Mouse (Mus musculus) embryonic facial prominence, embryonic 13.5 days (tissue): ENCODE data around the gene Cyp4f17. TPM values are rescaled to one million over a fixed set of nuclear protein-coding genes. Genes with fewer than 3 reads are reported as not detected.
"Not testable (repeated sequence)": the region's sequence is repeated elsewhere in the genome, so short reads cannot be mapped to it uniquely, and the experiment has no call there.

Experiments
- ATAC-seq: fragments of 200-750 bp; cut with Nextera tagmentation; 2 replicates; pipeline ENCODE4 v1.8.0; 2017; ENCODE audit warnings: low read depth; ENCODE audit not compliant: insufficient number of reproducible peaks, insufficient read depth, low FRiP score, low TSS enrichment
- H3K27ac ChIP-seq: fragments of 300-500 bp; sonication (generic); 2 replicates; pipeline ENCODE4 v1.5.1; 2015; ENCODE audit warnings: moderate library complexity, mild to moderate bottlenecking, inconsistent platforms
- H3K27me3 ChIP-seq: fragments of 300-500 bp; sonication (generic); 2 replicates; pipeline ENCODE4 v1.6.1; 2015; ENCODE audit warnings: mild to moderate bottlenecking, inconsistent platforms
- H3K36me3 ChIP-seq: fragments of 300-500 bp; sonication (generic); 2 replicates; pipeline ENCODE4 v1.6.1; 2015; ENCODE audit warnings: mild to moderate bottlenecking, inconsistent platforms
- H3K4me1 ChIP-seq: fragments of 300-500 bp; sonication (generic); 2 replicates; pipeline ENCODE4 v1.6.1; 2015; ENCODE audit warnings: inconsistent platforms
- H3K4me2 ChIP-seq: fragments of 300-500 bp; sonication (generic); 2 replicates; pipeline ENCODE4 v1.6.1; 2015; ENCODE audit warnings: moderate library complexity, mild to moderate bottlenecking, inconsistent platforms
- H3K4me3 ChIP-seq: fragments of 300-500 bp; sonication (generic); 2 replicates; pipeline ENCODE4 v1.5.1; 2015; ENCODE audit warnings: mild to moderate bottlenecking, inconsistent platforms
- H3K9ac ChIP-seq: fragments of 300-500 bp; sonication (generic); 2 replicates; pipeline ENCODE4 v1.6.1; 2015; ENCODE audit warnings: mild to moderate bottlenecking, inconsistent platforms
- H3K9me3 ChIP-seq: fragments of 300-500 bp; sonication (generic); 2 replicates; pipeline ENCODE4 v1.6.1; 2016; ENCODE audit warnings: inconsistent platforms
- WGBS: fragments of 180-500 bp; shearing (Covaris S2); methylation state at CpG from one replicate; pipeline ENCODE4 v1.1.7; 2015; ENCODE audit warnings: mixed read lengths; 5-methylcytosine and 5-hydroxymethylcytosine counted together
- polyA plus RNA-seq: library from polyadenylated mRNA; unstranded; fragments of >200 nt; fragmentation: Nextera tagmentation; extraction: Ambion mirVana; gene quantifications from 2 replicates; pipeline ENCODE4 v1.2.1, GENCODE M21; 2015

Gene Cyp4f17
- polyA plus RNA-seq, 1 experiment from 2014 or later, result 20.3 TPM

DNA sequence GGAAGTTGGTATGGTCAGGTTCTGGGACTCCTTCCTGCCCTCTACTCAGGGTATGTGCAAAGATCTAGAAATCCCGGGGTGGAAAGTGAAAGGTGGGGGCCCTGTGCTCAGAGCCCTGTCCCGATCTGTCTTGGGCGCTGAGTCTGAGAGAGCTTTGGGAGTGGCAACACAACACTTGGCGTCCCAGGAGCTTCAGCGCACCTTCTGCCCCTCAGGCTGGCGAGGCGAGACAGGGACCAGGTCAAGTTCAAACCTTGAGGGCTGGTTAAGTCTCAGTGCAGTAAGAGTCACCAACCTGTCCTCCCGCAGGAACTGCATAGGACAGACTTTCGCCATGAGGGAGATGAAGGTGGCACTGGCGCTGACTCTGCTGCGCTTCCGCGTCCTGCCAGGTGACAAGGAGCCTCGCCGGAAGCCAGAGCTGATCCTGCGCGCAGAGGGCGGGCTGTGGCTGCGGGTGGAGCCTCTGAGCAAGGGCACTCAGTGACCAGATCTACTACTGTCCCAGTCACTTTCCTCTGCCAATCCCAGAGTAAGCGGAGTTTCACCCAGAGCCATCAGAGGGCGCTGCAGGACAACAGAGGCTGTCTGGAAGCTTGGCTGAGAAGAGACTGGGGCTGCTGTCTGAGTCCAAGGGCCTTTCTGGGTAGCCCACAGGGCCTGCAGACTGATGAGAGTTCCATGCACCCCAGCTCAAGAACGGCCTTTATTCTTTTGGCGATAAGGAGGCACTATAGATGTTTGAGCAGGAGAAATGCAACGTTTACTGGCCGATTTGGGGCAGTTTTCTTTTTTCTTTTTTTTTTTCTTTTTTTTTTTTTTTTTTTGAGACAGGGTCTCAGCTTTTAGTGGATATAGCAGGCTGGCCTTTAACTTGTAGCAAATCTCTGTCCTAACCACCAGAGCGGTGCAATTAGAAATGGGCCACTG, 22.8 kb downstream of the Cyp4f17 start:
- WGBS, result 20% methylated on average over 26 of the region's 26 CpGs
- Histone ChIP-seq H3K36me3 (peaks cover 37% of the 10 kb centered on the region), H3K9ac (peak overlapping the region; percentile 36; the same call in 1 of the 2 replicates), H3K4me2 (peak overlapping the region; percentile 36), H3K27ac (no peak overlapping the region), H3K4me1 (no peaks in the 10 kb centered on the region), H3K4me3 (peak overlapping the region; percentile 20), H3K9me3 (no peaks in the 10 kb centered on the region), H3K27me3 (no peaks in the 10 kb centered on the region)
- ATAC-seq, result 0 out of 2 replicates have a peak, but pooled peaks have one; percentile 22

DNA sequence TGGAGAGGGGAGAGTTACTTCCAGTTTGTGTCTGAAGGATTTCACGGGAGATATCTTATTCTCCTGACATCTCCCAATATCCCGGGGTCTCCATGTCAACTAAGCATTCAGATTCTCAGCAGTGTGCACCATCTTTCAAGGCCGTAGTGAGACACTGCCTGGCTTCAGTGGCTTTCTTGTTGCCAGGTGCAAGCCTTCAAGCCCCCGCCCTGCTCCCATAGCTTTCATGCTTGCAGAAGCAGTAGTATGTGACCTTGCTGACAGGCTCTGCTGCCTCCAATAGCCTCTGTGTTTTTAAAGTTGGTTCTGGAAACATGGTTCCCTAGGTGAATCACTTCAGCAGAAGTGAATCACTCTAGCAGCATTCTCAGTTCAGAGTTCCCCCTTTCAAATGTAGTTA, 26.5 kb downstream of the Cyp4f17 start:
- not testable (repeated sequence) for H3K27me3 ChIP-seq, H3K4me3 ChIP-seq, H3K4me2 ChIP-seq, ATAC-seq, H3K9me3 ChIP-seq, H3K9ac ChIP-seq, H3K4me1 ChIP-seq, H3K27ac ChIP-seq
- 69% methylated on average over 4 of the region's 4 CpGs for WGBS
- peaks cover 14% of the 10 kb centered on the region; the same call in 1 of the 2 replicates for H3K36me3 ChIP-seq

DNA sequence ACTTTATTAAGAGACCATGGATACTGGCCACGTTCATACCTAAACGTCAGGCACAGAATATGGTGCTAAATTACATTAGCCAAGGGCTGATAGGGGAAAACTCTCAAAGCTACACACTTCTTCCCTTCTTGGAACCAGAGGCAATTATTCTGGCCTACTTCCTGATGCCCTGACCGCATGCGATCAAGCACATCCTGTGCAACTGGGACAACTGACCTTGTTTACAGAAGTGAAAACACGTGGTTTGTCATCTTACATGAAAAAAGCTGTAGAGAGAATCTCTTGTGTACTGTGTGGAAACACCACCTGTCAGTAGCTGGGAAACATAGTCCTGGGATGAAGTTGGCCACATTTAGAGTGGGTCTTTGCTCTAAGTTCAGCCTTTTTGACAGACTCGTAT, 28.2 kb downstream of the Cyp4f17 start:
- H3K27ac ChIP-seq, result no peak overlapping the region
- H3K9ac ChIP-seq, result no peak overlapping the region
- no peak overlapping the region for H3K4me2 ChIP-seq
- H3K36me3 ChIP-seq, result no peaks in the 10 kb centered on the region
- H3K9me3 ChIP-seq, result no peaks in the 10 kb centered on the region
- H3K27me3 ChIP-seq, result no peaks in the 10 kb centered on the region
- ATAC-seq, result no peak
- H3K4me1 ChIP-seq, result peaks cover 10% of the 10 kb centered on the region
- no peak overlapping the region for H3K4me3 ChIP-seq
- 80% methylated on average over 6 of the region's 6 CpGs for WGBS

DNA sequence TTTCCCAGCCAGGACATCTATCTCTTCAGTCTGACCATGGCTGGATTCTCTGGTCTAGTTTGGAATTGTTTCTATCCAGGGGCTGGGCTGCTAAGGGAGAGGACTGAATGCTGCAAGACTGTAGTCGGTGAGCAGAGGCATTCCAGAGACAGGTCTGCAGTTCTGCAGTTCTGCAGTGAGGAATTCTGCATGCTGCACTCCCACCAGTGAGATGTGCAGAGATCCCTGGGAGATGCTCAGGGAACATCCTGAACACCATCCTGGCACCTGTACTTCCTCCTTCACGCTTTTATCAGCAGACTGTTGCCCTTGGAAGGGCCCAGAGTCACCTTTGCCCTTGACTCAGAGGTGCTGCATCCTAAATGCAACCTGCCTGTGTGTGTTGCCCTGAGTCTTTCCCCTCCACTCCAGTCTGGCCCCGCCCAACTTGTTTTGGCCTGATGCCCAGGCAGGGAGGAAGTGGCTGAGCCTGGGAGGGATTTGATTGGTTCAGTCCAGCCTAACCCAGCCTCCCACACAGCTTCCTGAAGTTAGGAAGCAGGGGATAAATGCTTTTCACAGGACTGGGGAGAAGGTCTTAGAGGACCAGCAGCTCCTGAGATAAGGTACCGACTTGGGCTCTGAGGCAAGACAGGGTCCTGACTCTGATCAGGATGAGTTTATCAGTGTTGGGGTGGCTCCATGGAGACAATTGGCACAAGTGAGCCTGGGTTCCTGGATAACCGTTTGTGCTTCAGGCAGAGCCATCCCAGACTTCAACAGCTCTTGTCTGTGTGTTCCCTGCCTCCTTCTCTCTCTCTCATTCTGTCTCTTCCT, 30.4 kb downstream of the Cyp4f17 start, which contains the start of gene Cyp4f16:
Gene Cyp4f16 (plus strand): TSS at position 508 of the 816 bp plus-strand sequence.
- peak within 1 kb of the TSS; percentile 77 for H3K9ac ChIP-seq
- H3K4me3 ChIP-seq, result peak within 1 kb of the TSS; percentile 54
- peak; percentile 92 for ATAC-seq
- not testable (repeated sequence) for H3K4me1 ChIP-seq, H3K27me3 ChIP-seq, H3K36me3 ChIP-seq, H3K9me3 ChIP-seq
- H3K4me2 ChIP-seq, result peak within 1 kb of the TSS; percentile 71
- 11% methylated on average over 5 of the region's 5 CpGs for WGBS
- H3K27ac ChIP-seq, result peak within 1 kb of the TSS; percentile 62

DNA sequence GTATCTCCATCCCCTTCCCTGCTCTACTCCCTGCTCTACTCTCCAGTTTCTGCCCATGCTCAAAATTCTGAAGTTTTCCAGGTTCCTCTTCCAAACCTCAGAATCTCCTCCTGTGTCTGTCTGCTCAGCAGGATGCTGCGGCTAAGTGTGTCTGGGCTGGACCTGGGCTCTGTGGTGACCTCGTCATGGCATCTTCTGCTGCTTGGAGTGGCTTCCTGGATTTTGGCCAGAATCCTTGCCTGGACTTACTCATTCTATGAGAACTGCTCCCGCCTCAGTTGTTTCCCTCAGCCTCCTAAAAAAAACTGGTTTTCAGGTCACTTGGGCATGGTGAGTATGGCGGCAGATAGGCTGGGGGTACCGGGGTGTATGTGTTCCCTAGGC, 31.0 kb downstream of the Cyp4f17 start:
- peak overlapping the region; percentile 62 for H3K27ac ChIP-seq
- H3K36me3 ChIP-seq, result 0 out of 2 replicates have a peak, but pooled peaks cover 3% of the 10 kb centered on the region
- peaks cover 10% of the 10 kb centered on the region for H3K4me1 ChIP-seq
- H3K4me3 ChIP-seq, result peak overlapping the region; percentile 54
- ATAC-seq, result no peak
- H3K27me3 ChIP-seq, result no peaks in the 10 kb centered on the region
- no peaks in the 10 kb centered on the region for H3K9me3 ChIP-seq
- peak overlapping the region; percentile 77 for H3K9ac ChIP-seq
- WGBS, result 61% methylated on average over 5 of the region's 5 CpGs
- H3K4me2 ChIP-seq, result peak overlapping the region; percentile 71

DNA sequence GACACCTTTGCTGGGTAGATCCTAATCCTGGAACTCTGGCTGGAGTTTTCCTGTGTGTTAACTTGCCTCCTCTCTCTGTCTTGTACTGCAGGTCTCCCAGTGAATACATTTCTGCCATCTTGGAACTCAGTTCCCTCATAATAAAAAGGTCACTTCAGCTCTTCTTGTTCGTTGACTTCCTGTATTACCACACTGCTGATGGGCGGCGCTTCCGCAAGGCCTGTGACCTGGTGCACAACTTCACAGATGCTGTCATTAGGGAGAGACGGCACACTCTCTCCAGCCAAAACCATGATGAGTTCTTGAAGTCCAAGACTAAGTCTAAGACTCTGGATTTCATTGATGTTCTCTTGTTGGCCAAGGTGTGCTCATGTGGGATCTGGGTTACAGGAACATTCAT, 38.9 kb downstream of the Cyp4f17 start:
- 96% methylated on average over 5 of the region's 5 CpGs for WGBS
- ATAC-seq, H3K9ac ChIP-seq: not testable (repeated sequence)

DNA sequence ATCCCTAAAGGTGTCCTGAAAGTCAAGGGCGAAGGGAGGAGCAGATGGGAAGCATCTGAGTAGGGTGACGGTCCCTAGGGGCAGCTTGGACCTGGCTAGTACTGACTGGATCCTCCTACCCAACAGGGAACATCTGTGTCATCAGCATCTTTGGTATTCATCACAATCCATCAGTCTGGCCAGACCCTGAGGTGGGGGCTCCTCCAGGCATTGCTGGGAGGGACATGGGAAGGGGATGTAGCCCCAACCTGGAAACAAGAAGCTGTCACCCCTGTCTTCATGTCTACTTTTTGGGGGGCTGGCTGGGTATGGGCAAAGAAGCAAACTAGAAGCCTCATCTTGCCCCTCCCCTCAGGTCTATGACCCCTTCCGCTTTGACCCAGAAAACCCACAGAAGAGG, 44.5 kb downstream of the Cyp4f17 start:
- not testable (repeated sequence) for ATAC-seq, H3K27ac ChIP-seq, H3K9ac ChIP-seq, H3K9me3 ChIP-seq, H3K27me3 ChIP-seq, H3K36me3 ChIP-seq, H3K4me1 ChIP-seq
- H3K4me3 ChIP-seq, result peak overlapping the region; percentile 27; the same call in 1 of the 2 replicates
- 89% methylated on average over 3 of the region's 3 CpGs for WGBS
- H3K4me2 ChIP-seq, result peak overlapping the region; percentile 52

More for the DNA sequence above, 38.9 kb downstream of the Cyp4f17 start:
- not testable (repeated sequence) for H3K27me3 ChIP-seq, H3K4me1 ChIP-seq, H3K27ac ChIP-seq, H3K4me2 ChIP-seq, H3K4me3 ChIP-seq, H3K9me3 ChIP-seq
- H3K36me3 ChIP-seq, result peaks cover 26% of the 10 kb centered on the region

DNA sequence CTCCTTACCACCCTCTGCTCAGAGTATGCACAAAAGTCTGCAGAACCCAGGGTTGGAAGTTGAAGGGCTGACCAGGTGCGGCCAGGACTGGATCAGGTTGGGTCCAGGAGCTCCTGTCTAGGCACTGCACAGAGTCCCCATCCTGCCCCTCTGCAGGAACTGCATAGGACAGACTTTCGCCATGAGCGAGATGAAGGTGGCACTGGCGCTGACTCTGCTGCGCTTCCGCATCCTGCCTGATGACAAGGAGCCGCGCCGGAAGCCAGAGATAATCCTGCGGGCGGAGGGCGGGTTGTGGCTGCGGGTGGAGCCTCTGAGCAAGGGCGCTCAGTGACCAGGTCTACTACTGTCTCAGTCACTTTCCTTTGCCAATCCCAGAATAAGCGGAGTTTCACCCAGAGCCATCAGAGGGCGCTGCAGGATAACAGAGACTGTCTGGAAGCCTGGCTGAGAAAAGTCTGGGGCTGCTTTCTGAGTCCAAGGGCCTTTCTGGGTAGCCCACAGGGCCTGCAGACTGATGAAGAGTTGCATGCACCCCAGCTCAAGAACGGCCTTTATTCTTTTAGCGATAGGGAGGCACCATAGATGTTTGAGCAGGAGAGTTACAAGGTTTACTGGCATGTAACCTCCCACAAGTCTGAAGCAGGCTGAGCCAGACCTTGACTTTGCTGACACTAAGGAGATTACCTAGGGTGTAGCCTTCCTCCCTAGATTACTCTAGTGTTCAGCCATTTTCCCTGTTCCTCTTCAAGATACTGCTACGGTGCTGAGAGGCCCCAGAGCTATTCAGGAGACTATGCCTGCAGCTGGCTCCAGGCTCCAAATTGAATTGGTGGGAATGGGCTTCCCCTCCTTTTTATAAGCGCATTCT, 45.3 kb downstream of the Cyp4f17 start:
- Histone ChIP-seq H3K27me3 (no peaks in the 10 kb centered on the region), H3K4me2 (peak overlapping the region; percentile 52), H3K4me1 (peaks cover 4% of the 10 kb centered on the region; the same call in 1 of the 2 replicates), H3K36me3 (no peaks in the 10 kb centered on the region), H3K27ac (no peak overlapping the region), H3K9ac (0 out of 2 replicates have a peak overlapping the region, but pooled peaks have one; percentile 40), H3K9me3 (no peaks in the 10 kb centered on the region), H3K4me3 (peak overlapping the region; percentile 27)
- ATAC-seq, result peak; percentile 37; the same call in 1 of the 2 replicates
- WGBS, result 15% methylated on average over 20 of the region's 20 CpGs

DNA sequence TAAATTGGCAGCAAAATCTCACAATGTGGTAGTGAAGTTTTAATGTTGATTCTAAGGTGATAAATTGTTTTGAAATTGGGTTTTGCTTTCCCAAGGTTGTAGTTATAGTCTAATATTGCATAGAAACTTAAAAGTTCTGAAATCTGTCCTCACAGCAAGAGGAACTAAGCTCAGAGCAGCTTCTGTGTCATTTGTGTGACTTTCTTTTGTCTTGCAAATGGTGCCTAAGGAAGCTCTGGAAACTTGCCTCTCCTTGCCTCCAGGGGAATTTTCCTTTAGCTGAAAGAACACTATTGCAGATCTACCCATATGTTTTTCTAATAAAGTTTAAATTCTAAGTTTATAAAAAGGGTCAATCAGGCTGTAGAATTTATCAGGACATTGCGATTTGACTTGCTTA, 47.2 kb downstream of the Cyp4f17 start:
- not testable (repeated sequence) for H3K4me3 ChIP-seq, H3K9ac ChIP-seq, H3K4me2 ChIP-seq, ATAC-seq, H3K27ac ChIP-seq, H3K36me3 ChIP-seq, H3K9me3 ChIP-seq, H3K27me3 ChIP-seq, H3K4me1 ChIP-seq
- WGBS, result 50% methylated on average over 1 of the region's 1 CpGs

DNA sequence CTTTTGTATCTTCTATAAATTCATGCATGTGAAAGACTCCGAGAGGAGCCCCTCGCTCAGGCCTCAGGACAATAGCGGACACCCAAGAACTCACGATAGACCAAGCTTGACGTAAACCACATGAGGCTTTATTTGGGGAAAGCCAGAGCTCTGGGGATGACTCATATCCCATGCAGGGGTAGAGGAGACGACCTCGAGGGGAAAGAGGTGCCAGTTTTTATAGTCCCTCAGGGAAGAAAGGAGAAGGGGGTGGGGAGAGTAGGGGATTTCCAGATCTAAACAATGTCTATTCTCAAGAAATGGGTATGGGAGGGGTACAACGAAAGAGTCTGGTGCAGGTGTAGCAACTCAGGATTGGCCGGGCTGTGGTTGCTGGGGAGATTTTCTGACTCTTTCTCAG, 48.5 kb downstream of the Cyp4f17 start:
- not testable (repeated sequence) for H3K9ac ChIP-seq, H3K4me1 ChIP-seq, H3K4me3 ChIP-seq, H3K27ac ChIP-seq, H3K4me2 ChIP-seq, H3K9me3 ChIP-seq, ATAC-seq, H3K27me3 ChIP-seq, H3K36me3 ChIP-seq
- 74% methylated on average over 9 of the region's 9 CpGs for WGBS

DNA sequence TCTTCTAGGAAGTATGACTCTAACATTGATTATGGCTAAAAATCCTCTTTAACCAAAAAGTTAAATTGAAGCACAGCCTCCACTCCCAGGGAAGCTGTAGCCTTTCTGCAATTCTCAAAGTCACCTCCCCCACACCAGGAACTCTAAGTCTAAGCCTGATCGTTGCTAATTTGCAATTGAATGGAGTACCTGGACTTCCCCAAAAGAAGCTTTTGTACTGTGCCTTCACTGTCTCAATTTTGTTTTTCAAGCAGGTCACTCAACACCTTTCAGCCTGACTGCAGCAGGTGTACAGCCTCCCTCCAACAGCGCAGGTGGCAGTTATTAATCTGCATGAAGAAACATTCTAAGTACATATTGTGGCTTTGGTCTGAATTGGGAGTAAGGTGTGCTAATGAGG, 57.5 kb downstream of the Cyp4f17 start:
- not testable (repeated sequence) for H3K4me1 ChIP-seq
- 80% methylated on average over 2 of the region's 2 CpGs for WGBS

More for the DNA sequence above, 57.5 kb downstream of the Cyp4f17 start:
- H3K9me3 ChIP-seq, ATAC-seq, H3K4me2 ChIP-seq, H3K9ac ChIP-seq, H3K36me3 ChIP-seq, H3K4me3 ChIP-seq, H3K27ac ChIP-seq, H3K27me3 ChIP-seq: not testable (repeated sequence)
